Mouse (Mus musculus) hindbrain, embryonic 14.5 days (tissue): Measurements from ENCODE around the gene Pgm1. TPM values are rescaled to one million over a fixed set of nuclear protein-coding genes. Genes with fewer than 3 reads are reported as not detected.

Experiments used
- ATAC-seq: fragments of 200-750 bp; cut with Nextera tagmentation; 2 replicates; pipeline ENCODE4 v1.8.0; 2017; ENCODE audit warnings: moderate number of reproducible peaks, mild to moderate bottlenecking, moderate TSS enrichment, moderate library complexity; ENCODE audit not compliant: low FRiP score
- DNase-seq: peaks from one replicate; pipeline ENCODE4 v3.0.0-alpha.2; 2015; ENCODE audit warnings: low spot score
- H3K27ac ChIP-seq: fragments of 300-500 bp; sonication (generic); 2 replicates; pipeline ENCODE4 v1.5.1; 2014; ENCODE audit warnings: mild to moderate bottlenecking, moderate library complexity
- H3K27me3 ChIP-seq: fragments of 300-500 bp; sonication (generic); 2 replicates; pipeline ENCODE4 v1.6.1; 2014; ENCODE audit warnings: mild to moderate bottlenecking, low read length, mixed read lengths; ENCODE audit not compliant: control insufficient read depth, insufficient read depth
- H3K36me3 ChIP-seq: fragments of 300-500 bp; sonication (generic); replicated peaks from 2 replicates; pipeline ENCODE4 v1.6.1; 2014; ENCODE audit not compliant: control insufficient read depth, insufficient read depth
- H3K4me1 ChIP-seq: fragments of 300-500 bp; sonication (generic); replicated peaks from 2 replicates; pipeline ENCODE4 v1.6.1; 2014; ENCODE audit warnings: antibody characterized with exemption, low read length, mixed read lengths; ENCODE audit not compliant: control insufficient read depth, insufficient read depth
- H3K4me2 ChIP-seq: fragments of 300-500 bp; sonication (generic); replicated peaks from 2 replicates; pipeline ENCODE4 v1.6.1; 2014; ENCODE audit warnings: mild to moderate bottlenecking, moderate library complexity
- H3K4me3 ChIP-seq: fragments of 300-500 bp; sonication (generic); replicated peaks from 2 replicates; pipeline ENCODE4 v1.5.1; 2014; ENCODE audit warnings: mild to moderate bottlenecking, low read length
- H3K9ac ChIP-seq: fragments of 300-500 bp; sonication (generic); 2 replicates; pipeline ENCODE4 v1.6.1; 2014
- H3K9me3 ChIP-seq: fragments of 300-500 bp; sonication (generic); 2 replicates; pipeline ENCODE4 v1.6.1; 2016; ENCODE audit warnings: low read length; ENCODE audit not compliant: control insufficient read depth
- WGBS: fragments of 180-500 bp; shearing (Covaris S2); extraction: QIAGEN DNeasy Blood & Tissue Kit; methylation state at CpG from one replicate; pipeline ENCODE4 v1.1.7; 2014; 5-methylcytosine and 5-hydroxymethylcytosine counted together
- polyA plus RNA-seq: library from polyadenylated mRNA; unstranded; fragments of >200 nt; fragmentation: Nextera tagmentation; extraction: Ambion mirVana; gene quantifications from 2 replicates; pipeline ENCODE4 v1.2.1, GENCODE M21; 2014

Pgm1 gene
- polyA plus RNA-seq, 1 experiment from 2014 or later = 82.7 TPM

GRCm38 (mm10) chr4:99947896-99948295 is 18.7 kb downstream of the Pgm1 start:
- H3K4me3 ChIP-seq = no peak overlapping the region
- no peak overlapping the region for H3K9ac ChIP-seq
- no peak overlapping the region for H3K27ac ChIP-seq
- H3K27me3 ChIP-seq = no peaks in the 10 kb centered on the region
- no peaks in the 10 kb centered on the region for H3K4me1 ChIP-seq
- DNase-seq = no peak
- no peaks in the 10 kb centered on the region for H3K36me3 ChIP-seq
- H3K4me2 ChIP-seq = no peak overlapping the region
- ATAC-seq = no peak
- WGBS = 95% methylated on average over 1 of the region's 1 CpGs
- no peaks in the 10 kb centered on the region for H3K9me3 ChIP-seq

GRCm38 (mm10) chr4:99953904-99954303 is 24.7 kb downstream of the Pgm1 start:
- 95% methylated on average over 2 of the region's 2 CpGs for WGBS
- Histone ChIP-seq H3K36me3 (no peaks in the 10 kb centered on the region), H3K4me2 (no peak overlapping the region), H3K4me3 (no peak overlapping the region), H3K9ac (no peak overlapping the region), H3K27ac (no peak overlapping the region), H3K27me3 (no peaks in the 10 kb centered on the region), H3K4me1 (no peaks in the 10 kb centered on the region), H3K9me3 (no peaks in the 10 kb centered on the region)
- DNase-seq = no peak
- ATAC-seq = no peak

GRCm38 (mm10) chr4:99955396-99955795 is 26.2 kb downstream of the Pgm1 start:
- Histone ChIP-seq H3K4me2 (no peak overlapping the region), H3K27ac (no peak overlapping the region), H3K9me3 (no peaks in the 10 kb centered on the region), H3K27me3 (no peaks in the 10 kb centered on the region), H3K4me3 (no peak overlapping the region), H3K36me3 (no peaks in the 10 kb centered on the region), H3K4me1 (no peaks in the 10 kb centered on the region), H3K9ac (no peak overlapping the region)
- WGBS = 84% methylated on average over 10 of the region's 10 CpGs
- DNase-seq = no peak
- ATAC-seq = no peak

- Histone ChIP-seq H3K4me3 (no peak overlapping the region), H3K4me1 (no peaks in the 10 kb centered on the region), H3K36me3 (0 out of 2 replicates have a peak, but pooled peaks cover 3% of the 10 kb centered on the region), H3K9ac (no peak overlapping the region), H3K27ac (no peak overlapping the region), H3K27me3 (no peaks in the 10 kb centered on the region), H3K4me2 (no peak overlapping the region), H3K9me3 (no peaks in the 10 kb centered on the region)
- 95% methylated on average over 4 of the region's 4 CpGs for WGBS
- no peak for ATAC-seq
- no peak for DNase-seq
These were observed 28.0 kb downstream of the Pgm1 start for GRCm38 (mm10) chr4:99957186-99957585.

GRCm38 (mm10) chr4:99958084-99958815 is 29.0 kb downstream of the Pgm1 start:
- 84% methylated on average over 7 of the region's 7 CpGs for WGBS
- Histone ChIP-seq H3K4me3 (no peak overlapping the region), H3K9ac (no peak overlapping the region), H3K9me3 (no peaks in the 10 kb centered on the region), H3K4me2 (no peak overlapping the region), H3K4me1 (no peaks in the 10 kb centered on the region), H3K27me3 (no peaks in the 10 kb centered on the region), H3K36me3 (0 out of 2 replicates have a peak, but pooled peaks cover 4% of the 10 kb centered on the region), H3K27ac (no peak overlapping the region)
- DNase-seq = no peak
- ATAC-seq = no peak

- H3K4me3 ChIP-seq = no peak overlapping the region
- H3K27me3 ChIP-seq = no peaks in the 10 kb centered on the region
- ATAC-seq (no peak), DNase-seq (no peak)
- H3K27ac ChIP-seq = no peak overlapping the region
- no peaks in the 10 kb centered on the region for H3K4me1 ChIP-seq
- H3K36me3 ChIP-seq = peaks cover 15% of the 10 kb centered on the region
- no peaks in the 10 kb centered on the region for H3K9me3 ChIP-seq
- 79% methylated on average over 3 of the region's 3 CpGs for WGBS
- no peak overlapping the region for H3K9ac ChIP-seq
- no peak overlapping the region for H3K4me2 ChIP-seq
These were observed 30.1 kb downstream of the Pgm1 start for GRCm38 (mm10) chr4:99959308-99959707.

- H3K4me2 ChIP-seq = no peak overlapping the region
These were observed 37.3 kb downstream of the Pgm1 start for GRCm38 (mm10) chr4:99966555-99966954.

GRCm38 (mm10) chr4:99969328-99969727 is 40.1 kb downstream of the Pgm1 start:
- H3K27me3 ChIP-seq = no peaks in the 10 kb centered on the region
- H3K9me3 ChIP-seq = no peaks in the 10 kb centered on the region
- no peak overlapping the region for H3K4me3 ChIP-seq
- H3K9ac ChIP-seq = no peak overlapping the region
- DNase-seq (no peak), ATAC-seq (no peak)
- H3K4me2 ChIP-seq = no peak overlapping the region
- no peaks in the 10 kb centered on the region for H3K4me1 ChIP-seq
- 32% methylated on average over 5 of the region's 5 CpGs for WGBS
- peaks cover 32% of the 10 kb centered on the region for H3K36me3 ChIP-seq
- H3K27ac ChIP-seq = no peak overlapping the region

More at GRCm38 (mm10) chr4:99966555-99966954, 37.3 kb downstream of the Pgm1 start:
- Histone ChIP-seq H3K9me3 (no peaks in the 10 kb centered on the region), H3K36me3 (peaks cover 40% of the 10 kb centered on the region), H3K27me3 (no peaks in the 10 kb centered on the region), H3K27ac (no peak overlapping the region), H3K9ac (no peak overlapping the region), H3K4me3 (no peak overlapping the region), H3K4me1 (no peaks in the 10 kb centered on the region)
- ATAC-seq (no peak), DNase-seq (no peak)
- WGBS = 90% methylated on average over 6 of the region's 6 CpGs

GRCm38 (mm10) chr4:99970097-99970496 is 40.9 kb downstream of the Pgm1 start:
- Histone ChIP-seq H3K4me2 (no peak overlapping the region), H3K9me3 (no peaks in the 10 kb centered on the region), H3K27ac (no peak overlapping the region), H3K4me1 (no peaks in the 10 kb centered on the region), H3K36me3 (peaks cover 27% of the 10 kb centered on the region), H3K27me3 (no peaks in the 10 kb centered on the region), H3K4me3 (no peak overlapping the region), H3K9ac (no peak overlapping the region)
- DNase-seq (no peak), ATAC-seq (no peak)
- WGBS = 71% methylated on average over 4 of the region's 4 CpGs

GRCm38 (mm10) chr4:99972886-99973285 is 43.7 kb downstream of the Pgm1 start:
- Histone ChIP-seq H3K36me3 (peaks cover 17% of the 10 kb centered on the region), H3K4me1 (no peaks in the 10 kb centered on the region), H3K9me3 (no peaks in the 10 kb centered on the region), H3K4me3 (no peak overlapping the region), H3K27ac (no peak overlapping the region), H3K4me2 (no peak overlapping the region), H3K9ac (no peak overlapping the region), H3K27me3 (no peaks in the 10 kb centered on the region)
- 90% methylated on average over 6 of the region's 6 CpGs for WGBS
- ATAC-seq (no peak), DNase-seq (no peak)
